8 mouse cellular contexts compared by ENCODE assay signal in genomic region chr11:117414871-117415323, GRCm38 (mm10).
DNase-seq lines count a peak whose midpoint lies in the region; ATAC-seq and TF ChIP-seq lines count a peak whose summit lies in the region.

No protein-coding gene starts in this region.

- H3K9me3 ChIP-seq in CH12.LX (replicated peaks; ENCODE audit: low read length), result peaks cover 2% of the 10 kb centered on the region
- no peaks in the 10 kb centered on the region; the same call in 1 of the 2 replicates for H3K9me3 ChIP-seq in forebrain, embryonic 13.5 days (replicated peaks)
- no peaks in the 10 kb centered on the region for H3K9me3 ChIP-seq in limb, embryonic 10.5 days (replicated peaks)
- no peaks in the 10 kb centered on the region for H3K9me3 ChIP-seq in midbrain, embryonic 11.5 days (ENCODE audit: control insufficient read depth, low read length)

- TF ChIP-seq RAD21 in CH12.LX (IDR thresholded peaks at IDR 0.05; ENCODE audit: low read depth, low read length), result no peak

- TF ChIP-seq POLR2A in CH12.LX (IDR thresholded peaks at IDR 0.05; ENCODE audit: low read depth, low read length), result no peak

- peak; percentile 52 for ATAC-seq in forebrain, embryonic 13.5 days
- ATAC-seq in midbrain, embryonic 11.5 days (ENCODE audit: low FRiP score), result no peak

- H3K4me1 ChIP-seq in CH12.LX (ENCODE audit: control insufficient read depth in 1 of 2, insufficient read depth in 2 of 2), result peaks cover 11 to 43% of the 10 kb centered on the region in 2 experiments
- peaks cover 38% of the 10 kb centered on the region for H3K4me1 ChIP-seq in forebrain, embryonic 13.5 days
- H3K4me1 ChIP-seq in limb, embryonic 10.5 days, result peaks cover 70% of the 10 kb centered on the region
- H3K4me1 ChIP-seq in midbrain, embryonic 11.5 days (ENCODE audit: control insufficient read depth, insufficient read depth, low read length), result peaks cover 32% of the 10 kb centered on the region

- H3K27me3 ChIP-seq in CH12.LX (replicated peaks), result no peaks in the 10 kb centered on the region
- H3K27me3 ChIP-seq in forebrain, embryonic 13.5 days, result peaks cover 31% of the 10 kb centered on the region
- peaks cover 81% of the 10 kb centered on the region for H3K27me3 ChIP-seq in limb, embryonic 10.5 days (ENCODE audit: low read depth, poor library complexity, severe bottlenecking)
- H3K27me3 ChIP-seq in midbrain, embryonic 11.5 days (ENCODE audit: control insufficient read depth, insufficient read depth, low read length), result peaks cover 19% of the 10 kb centered on the region

- H3K27ac ChIP-seq in CH12.LX (ENCODE audit: insufficient read depth, low read depth), result no peak overlapping the region
- H3K27ac ChIP-seq in forebrain, embryonic 13.5 days, result peak overlapping the region; percentile 68
- H3K27ac ChIP-seq in limb, embryonic 10.5 days, result 0 out of 2 replicates have a peak overlapping the region, but pooled peaks have one; percentile 3
- H3K27ac ChIP-seq in midbrain, embryonic 11.5 days (ENCODE audit: low read depth, low read length), result 0 out of 2 replicates have a peak overlapping the region, but pooled peaks have one; percentile 15

- under 1% methylated on average over 21 of the region's 21 CpGs for WGBS in forebrain, embryonic 13.5 days
- 0% methylated on average over 21 of the region's 21 CpGs for WGBS in limb, embryonic 10.5 days
- WGBS in midbrain, embryonic 11.5 days, result 1% methylated on average over 21 of the region's 21 CpGs

- TF ChIP-seq CTCF in CH12.LX (conservative IDR thresholded peaks at IDR 0.05 in 1 of 2, IDR thresholded peaks at IDR 0.05 in 1 of 2; ENCODE audit: low read depth in 2 of 2, low read length in 2 of 2), result no peak

- no peak for TF ChIP-seq EP300 in CH12.LX (IDR thresholded peaks at IDR 0.05; ENCODE audit: low read length)

- no peaks in the 10 kb centered on the region for H3K79me2 ChIP-seq in CH12.LX (replicated peaks; ENCODE audit: control insufficient read depth, extremely low read depth, insufficient read depth, poor library complexity, severe bottlenecking)

- dilution Hi-C loops in CH12.LX (cut with MboI; ENCODE audit: extremely low pct_ligation_motif_present, extremely low pct_unique_long_range_greater_than_20kb, low sequenced_read_pairs), result no loop called here

- H3K9ac ChIP-seq in CH12.LX (ENCODE audit: insufficient read depth, low read depth), result peak overlapping the region; percentile 40; the same call in 1 of the 2 replicates
- H3K9ac ChIP-seq in forebrain, embryonic 13.5 days, result peak overlapping the region; percentile 48
- peak overlapping the region; percentile 51 for H3K9ac ChIP-seq in midbrain, embryonic 11.5 days (ENCODE audit: low read length)

- in situ Hi-C loops in CH12.LX (cut with MboI; ENCODE audit: low pct_ligation_motif_present, low pct_unique_long_range_greater_than_20kb, low sequenced_read_pairs), result no loop called here

- H3K36me3 ChIP-seq in CH12.LX (replicated peaks in 1 of 2; ENCODE audit: control insufficient read depth in 1 of 2, insufficient read depth in 1 of 2, low read length in 1 of 2), result no peaks in the 10 kb centered on the region
- H3K36me3 ChIP-seq in forebrain, embryonic 13.5 days (ENCODE audit: poor library complexity, severe bottlenecking), result no peaks in the 10 kb centered on the region
- no peaks in the 10 kb centered on the region for H3K36me3 ChIP-seq in limb, embryonic 10.5 days
- no peaks in the 10 kb centered on the region for H3K36me3 ChIP-seq in midbrain, embryonic 11.5 days (ENCODE audit: control insufficient read depth, insufficient read depth, low read length)

- H3K4me3 ChIP-seq in CH12.LX (replicated peaks in 1 of 3; ENCODE audit: low read depth in 2 of 3, low read length in 2 of 3, poor library complexity in 1 of 3), result peak overlapping the region in 2 of 3 experiments; percentile 4 to 48
- peak overlapping the region; percentile 31 for H3K4me3 ChIP-seq in forebrain, embryonic 13.5 days
- peak overlapping the region; percentile 45 for H3K4me3 ChIP-seq in limb, embryonic 10.5 days
- peak overlapping the region; percentile 19 for H3K4me3 ChIP-seq in midbrain, embryonic 11.5 days (ENCODE audit: low read depth, low read length)

- H3K4me2 ChIP-seq in CH12.LX (ENCODE audit: insufficient read depth, low read depth, poor library complexity, severe bottlenecking), result peak overlapping the region; percentile 85
- H3K4me2 ChIP-seq in forebrain, embryonic 13.5 days, result peak overlapping the region; percentile 62
- H3K4me2 ChIP-seq in midbrain, embryonic 11.5 days, result peak overlapping the region; percentile 44

- DNase-seq in CH12.LX (ENCODE audit: extremely low read depth) (no peak), R1 (ENCODE audit: low read depth, low spot score) (peak; percentile 91)
- peak; percentile 71 for DNase-seq in heart, postnatal 4 days
- no peak for DNase-seq in limb, embryonic 10.5 days (ENCODE audit: low spot score)
- peak; percentile 91 for DNase-seq in midbrain, embryonic 11.5 days (ENCODE audit: low spot score, missing footprints)
- peak; percentile 53 for DNase-seq in thymus, postnatal 25 days
- DNase-seq in layer of hippocampus, adult 9-11 months, result no peak

TF ChIP-seq in CH12.LX, 34 proteins besides CTCF, POLR2A, EP300 and RAD21:
- TF ChIP-seq JUND (conservative IDR thresholded peaks at IDR 0.05; ENCODE audit: low read depth, low read length) (no peak), TCF12 (IDR thresholded peaks at IDR 0.05; ENCODE audit: low read depth, low read length) (0 out of 2 replicates have a peak, but pooled peaks have one; percentile 4), ZNF384 (IDR thresholded peaks at IDR 0.05; ENCODE audit: low read depth, low read length) (no peak)

Comparison
In these comparisons a context has a peak if more than half of its experiments do, and no peak if none do; other contexts are left out.
1. DNase-seq: peak in R1 (single experiment), heart, postnatal 4 days (single experiment), midbrain, embryonic 11.5 days (single experiment) and thymus, postnatal 25 days (single experiment); none in CH12.LX (single experiment), limb, embryonic 10.5 days (single experiment) and layer of hippocampus, adult 9-11 months (single experiment).
2. Peak in every context shown above with its lines, with median percentiles within 50 percentile points of each other: H3K4me2 ChIP-seq, H3K4me3 ChIP-seq and H3K9ac ChIP-seq.